Mouse (Mus musculus): Measurements from ENCODE around the gene Helz. TPM values are rescaled to one million over a fixed set of nuclear protein-coding genes. Genes with fewer than 3 reads are reported as not detected.
"Not testable (repeated sequence)": the region's sequence is repeated elsewhere in the genome, so short reads cannot be mapped to it uniquely, and the experiment has no call there.

Gene Helz
- polyA plus RNA-seq, 1 experiment from 2014 or later, result 27.4 TPM

DNA sequence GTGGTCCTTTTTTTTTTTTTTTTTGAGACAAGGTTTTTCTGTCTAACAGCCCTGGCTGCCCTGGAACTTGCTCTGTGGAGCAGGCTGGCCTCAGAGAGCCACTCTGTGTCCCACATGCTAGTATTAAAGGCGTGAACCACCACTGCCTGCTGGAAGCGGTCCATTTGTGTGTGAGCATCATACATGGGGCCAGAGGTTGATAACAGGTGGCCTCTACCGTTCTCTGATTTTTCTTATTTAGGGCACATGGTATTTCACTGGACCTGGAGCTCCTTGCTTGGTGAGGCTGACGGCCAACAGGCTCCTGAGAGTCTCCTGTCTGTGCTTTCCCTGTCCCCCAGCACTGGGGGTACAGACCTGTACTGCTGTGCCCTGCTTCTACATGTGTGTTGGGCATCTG lies 33.1 kb downstream of the Helz start:
- Histone ChIP-seq H3K9ac (ENCODE audit: low read length) (no peak overlapping the region), H3K27me3 (ENCODE audit: control insufficient read depth, insufficient read depth, low read length) (no peaks in the 10 kb centered on the region), H3K9me3 (ENCODE audit: control insufficient read depth, low read length) (no peaks in the 10 kb centered on the region), H3K4me3 (ENCODE audit: low read depth, low read length) (no peak overlapping the region), H3K4me1 (replicated peaks; ENCODE audit: control insufficient read depth, insufficient read depth, low read length) (no peaks in the 10 kb centered on the region), H3K27ac (ENCODE audit: low read depth, low read length) (no peak overlapping the region), H3K36me3 (ENCODE audit: control insufficient read depth, insufficient read depth, low read length) (peaks cover 2% of the 10 kb centered on the region; the same call in 1 of the 2 replicates), H3K4me2 (ENCODE audit: low read depth, low read length, severe bottlenecking) (no peak overlapping the region)
- ATAC-seq (replicated peaks; ENCODE audit: low FRiP score) (no peak), DNase-seq (ENCODE audit: low spot score) (no peak)
- 94% methylated on average over 4 of the region's 4 CpGs for WGBS

DNA sequence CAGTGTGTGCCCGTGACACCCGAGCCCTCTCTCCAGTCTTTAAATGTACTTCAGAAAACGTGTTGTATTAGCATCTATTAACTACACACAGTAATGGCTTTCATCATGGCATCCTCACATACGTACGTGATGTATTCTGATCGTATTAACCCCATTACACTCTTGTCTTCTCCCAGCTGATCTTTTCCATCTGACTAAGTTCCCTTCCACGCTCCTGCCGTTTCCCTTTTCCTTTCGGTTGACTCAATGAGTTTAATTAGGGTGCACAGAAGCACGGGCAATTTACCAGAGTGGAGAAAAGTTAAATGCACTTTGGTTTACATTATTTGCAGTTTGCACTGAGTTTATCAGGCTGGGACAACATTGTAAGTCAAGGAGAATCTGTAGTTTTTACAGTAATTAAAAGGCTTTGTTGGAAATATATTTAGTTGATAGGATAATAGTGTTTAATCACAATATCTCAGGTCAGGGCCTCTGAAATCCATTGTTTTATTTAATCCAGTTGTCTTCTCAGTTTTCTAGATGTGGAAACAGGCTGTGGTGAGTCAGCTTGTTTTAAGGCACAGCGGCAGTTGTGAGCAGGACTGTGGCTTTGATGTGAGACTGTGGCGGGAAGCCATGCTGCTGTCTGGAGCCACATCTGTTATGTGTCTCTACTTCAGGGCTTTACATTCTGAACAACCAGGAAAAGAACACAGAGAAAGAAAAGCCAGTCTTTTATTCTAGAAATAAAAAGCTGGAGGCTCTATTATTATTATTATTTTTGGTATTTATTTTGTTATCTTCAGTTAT lies 37.1 kb downstream of the Helz start:
- Histone ChIP-seq H3K27ac (ENCODE audit: low read depth, low read length) (no peak overlapping the region), H3K9me3 (ENCODE audit: control insufficient read depth, low read length) (no peaks in the 10 kb centered on the region), H3K27me3 (ENCODE audit: control insufficient read depth, insufficient read depth, low read length) (no peaks in the 10 kb centered on the region), H3K36me3 (ENCODE audit: control insufficient read depth, insufficient read depth, low read length) (no peaks in the 10 kb centered on the region; the same call in 1 of the 2 replicates), H3K9ac (ENCODE audit: low read length) (no peak overlapping the region), H3K4me3 (ENCODE audit: low read depth, low read length) (no peak overlapping the region), H3K4me1 (replicated peaks; ENCODE audit: control insufficient read depth, insufficient read depth, low read length) (no peaks in the 10 kb centered on the region), H3K4me2 (ENCODE audit: low read depth, low read length, severe bottlenecking) (no peak overlapping the region)
- ATAC-seq (replicated peaks; ENCODE audit: low FRiP score), result no peak
- 67% methylated on average over 12 of the region's 12 CpGs for WGBS
- DNase-seq (ENCODE audit: low spot score), result no peak

DNA sequence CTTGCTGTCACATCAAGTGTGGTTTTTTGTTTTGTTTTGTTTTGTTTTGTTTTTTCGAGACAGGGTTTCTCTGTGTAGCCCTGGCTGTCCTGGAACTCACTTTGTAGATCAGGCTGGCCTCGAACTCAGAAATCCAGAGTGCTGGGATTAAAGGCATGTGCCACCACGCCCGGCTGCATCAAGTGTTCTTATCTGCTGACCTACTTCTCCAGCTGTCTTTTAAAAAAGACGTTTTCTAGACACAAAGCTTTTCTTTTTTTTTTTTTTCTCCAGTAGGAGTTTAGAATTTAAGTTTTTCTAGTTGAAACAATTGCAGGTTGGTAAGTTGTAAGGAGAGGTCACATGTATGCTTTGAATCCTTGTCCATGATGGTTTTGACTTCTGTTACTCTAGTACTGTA lies 38.4 kb downstream of the Helz start:
- H3K9me3 ChIP-seq (ENCODE audit: control insufficient read depth, low read length); H3K4me1 ChIP-seq (replicated peaks; ENCODE audit: control insufficient read depth, insufficient read depth, low read length); ATAC-seq (replicated peaks; ENCODE audit: low FRiP score); H3K9ac ChIP-seq (ENCODE audit: low read length); H3K4me2 ChIP-seq (ENCODE audit: low read depth, low read length, severe bottlenecking); H3K27ac ChIP-seq (ENCODE audit: low read depth, low read length); DNase-seq (ENCODE audit: low spot score); H3K27me3 ChIP-seq (ENCODE audit: control insufficient read depth, insufficient read depth, low read length); H3K4me3 ChIP-seq (ENCODE audit: low read depth, low read length); H3K36me3 ChIP-seq (ENCODE audit: control insufficient read depth, insufficient read depth, low read length): not testable (repeated sequence)
- WGBS, result 93% methylated on average over 5 of the region's 5 CpGs

DNA sequence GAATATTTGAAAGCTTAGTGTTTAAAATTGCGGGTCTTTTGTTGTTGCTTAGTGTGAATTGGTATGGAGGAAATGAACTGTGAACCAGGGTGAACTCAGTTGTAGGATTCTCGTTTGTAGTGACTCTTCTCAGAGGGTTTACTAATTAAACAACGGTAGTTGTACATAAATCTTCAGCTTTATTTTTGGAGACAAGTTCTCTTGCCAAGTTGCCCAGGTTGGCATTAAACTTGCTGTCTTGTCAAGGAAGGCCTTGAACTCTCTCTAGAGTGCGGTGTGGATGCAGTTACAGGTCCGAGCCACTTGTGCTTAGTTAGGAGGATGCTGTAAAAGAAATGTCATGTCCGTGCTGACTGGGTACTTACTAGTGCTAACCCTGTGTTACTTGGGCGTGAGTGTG lies 39.4 kb downstream of the Helz start:
- H3K9me3 ChIP-seq (ENCODE audit: control insufficient read depth, low read length), result no peaks in the 10 kb centered on the region
- no peaks in the 10 kb centered on the region; the same call in 1 of the 2 replicates for H3K36me3 ChIP-seq (ENCODE audit: control insufficient read depth, insufficient read depth, low read length)
- H3K9ac ChIP-seq (ENCODE audit: low read length), result no peak overlapping the region
- no peak overlapping the region for H3K4me3 ChIP-seq (ENCODE audit: low read depth, low read length)
- no peaks in the 10 kb centered on the region for H3K27me3 ChIP-seq (ENCODE audit: control insufficient read depth, insufficient read depth, low read length)
- DNase-seq (ENCODE audit: low spot score) (no peak), ATAC-seq (replicated peaks; ENCODE audit: low FRiP score) (no peak)
- no peak overlapping the region for H3K4me2 ChIP-seq (ENCODE audit: low read depth, low read length, severe bottlenecking)
- no peaks in the 10 kb centered on the region for H3K4me1 ChIP-seq (replicated peaks; ENCODE audit: control insufficient read depth, insufficient read depth, low read length)
- no peak overlapping the region for H3K27ac ChIP-seq (ENCODE audit: low read depth, low read length)
- 91% methylated on average over 7 of the region's 7 CpGs for whole genome bisulfite sequencing

DNA sequence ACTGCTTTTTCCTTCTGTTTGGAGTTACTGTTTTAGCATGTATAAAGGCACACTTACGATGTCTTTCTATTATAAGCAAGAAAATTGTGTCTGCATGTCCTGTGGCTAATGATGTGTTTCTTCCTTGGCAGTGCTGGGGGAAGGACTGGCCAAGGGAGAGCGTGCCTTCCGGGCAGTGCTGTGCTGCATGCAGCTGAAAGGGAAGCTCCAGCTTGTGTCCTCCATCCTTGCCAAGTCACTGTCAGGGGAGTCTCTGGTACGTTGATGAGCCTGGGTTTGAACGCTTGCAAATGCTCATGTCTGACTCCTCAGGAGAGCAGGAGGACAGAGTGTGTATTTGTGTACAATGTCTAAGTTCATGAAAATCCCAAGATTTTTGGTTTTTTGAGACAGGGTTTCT lies 44.8 kb downstream of the Helz start:
- no peak for ATAC-seq (replicated peaks; ENCODE audit: low FRiP score)
- no peaks in the 10 kb centered on the region for H3K27me3 ChIP-seq (ENCODE audit: control insufficient read depth, insufficient read depth, low read length)
- H3K4me3 ChIP-seq (ENCODE audit: low read depth, low read length), result no peak overlapping the region
- H3K4me1 ChIP-seq (replicated peaks; ENCODE audit: control insufficient read depth, insufficient read depth, low read length), result no peaks in the 10 kb centered on the region
- no peak overlapping the region for H3K9ac ChIP-seq (ENCODE audit: low read length)
- no peak for DNase-seq (ENCODE audit: low spot score)
- no peaks in the 10 kb centered on the region; the same call in 1 of the 2 replicates for H3K36me3 ChIP-seq (ENCODE audit: control insufficient read depth, insufficient read depth, low read length)
- no peak overlapping the region for H3K27ac ChIP-seq (ENCODE audit: low read depth, low read length)
- no peak overlapping the region for H3K4me2 ChIP-seq (ENCODE audit: low read depth, low read length, severe bottlenecking)
- no peaks in the 10 kb centered on the region for H3K9me3 ChIP-seq (ENCODE audit: control insufficient read depth, low read length)
- 97% methylated on average over 5 of the region's 5 CpGs for WGBS

DNA sequence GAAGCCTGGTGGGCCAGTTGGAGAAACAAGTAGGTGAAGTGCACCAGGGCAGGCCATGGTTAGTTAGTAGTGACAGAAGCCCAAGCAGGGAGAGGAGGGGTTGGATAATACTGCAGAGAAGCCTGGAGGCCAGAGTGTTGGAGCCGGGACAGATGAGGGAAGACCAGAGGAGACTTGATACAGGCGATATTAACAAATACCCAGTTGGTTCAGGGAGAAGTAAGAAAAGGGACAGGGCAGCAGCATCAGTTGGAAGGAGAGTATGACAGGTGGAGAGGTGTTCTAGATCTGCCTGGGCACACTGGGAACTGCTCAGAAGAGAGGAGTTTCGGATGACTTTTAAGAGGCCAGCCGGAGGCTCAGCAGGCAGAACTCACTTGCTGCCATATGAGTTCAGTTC lies 49.7 kb downstream of the Helz start:
- DNase-seq (ENCODE audit: low spot score), result no peak
- no peak overlapping the region for H3K4me2 ChIP-seq (ENCODE audit: low read depth, low read length, severe bottlenecking)
- no peaks in the 10 kb centered on the region for H3K4me1 ChIP-seq (replicated peaks; ENCODE audit: control insufficient read depth, insufficient read depth, low read length)
- H3K27ac ChIP-seq (ENCODE audit: low read depth, low read length), result no peak overlapping the region
- H3K9ac ChIP-seq (ENCODE audit: low read length), result no peak overlapping the region
- no peaks in the 10 kb centered on the region for H3K9me3 ChIP-seq (ENCODE audit: control insufficient read depth, low read length)
- no peaks in the 10 kb centered on the region for H3K27me3 ChIP-seq (ENCODE audit: control insufficient read depth, insufficient read depth, low read length)
- WGBS, result 96% methylated on average over 4 of the region's 4 CpGs
- H3K4me3 ChIP-seq (ENCODE audit: low read depth, low read length), result no peak overlapping the region
- no peaks in the 10 kb centered on the region; the same call in 1 of the 2 replicates for H3K36me3 ChIP-seq (ENCODE audit: control insufficient read depth, insufficient read depth, low read length)
- no peak for ATAC-seq (replicated peaks; ENCODE audit: low FRiP score)

DNA sequence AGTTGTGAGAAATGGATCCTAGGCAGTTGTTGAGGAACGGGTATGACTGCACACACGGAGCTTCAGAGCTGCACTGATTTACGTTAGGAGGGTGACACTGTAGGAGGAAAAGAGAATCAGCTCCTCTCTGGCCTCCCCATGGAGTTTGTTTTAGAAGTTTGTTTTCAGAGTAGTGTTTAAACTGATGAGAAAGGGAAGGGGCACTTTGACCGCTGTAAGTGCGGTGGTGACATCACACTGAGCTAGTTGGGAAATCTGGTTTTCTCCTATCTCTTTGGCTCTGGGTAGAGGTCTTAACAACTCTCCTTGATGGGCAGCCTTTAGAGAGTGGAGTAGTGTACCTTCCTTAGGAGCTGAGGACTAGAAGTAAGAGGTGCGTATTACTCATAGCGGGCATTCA lies 58.0 kb downstream of the Helz start:
- Histone ChIP-seq H3K4me2 (ENCODE audit: low read depth, low read length, severe bottlenecking) (no peak overlapping the region), H3K9ac (ENCODE audit: low read length) (no peak overlapping the region), H3K27ac (ENCODE audit: low read depth, low read length) (no peak overlapping the region), H3K4me3 (ENCODE audit: low read depth, low read length) (no peak overlapping the region), H3K4me1 (replicated peaks; ENCODE audit: control insufficient read depth, insufficient read depth, low read length) (no peaks in the 10 kb centered on the region), H3K27me3 (ENCODE audit: control insufficient read depth, insufficient read depth, low read length) (no peaks in the 10 kb centered on the region), H3K36me3 (ENCODE audit: control insufficient read depth, insufficient read depth, low read length) (no peaks in the 10 kb centered on the region; the same call in 1 of the 2 replicates), H3K9me3 (ENCODE audit: control insufficient read depth, low read length) (no peaks in the 10 kb centered on the region)
- no peak for ATAC-seq (replicated peaks; ENCODE audit: low FRiP score)
- no peak for DNase-seq (ENCODE audit: low spot score)
- 99% methylated on average over 7 of the region's 7 CpGs for WGBS

DNA sequence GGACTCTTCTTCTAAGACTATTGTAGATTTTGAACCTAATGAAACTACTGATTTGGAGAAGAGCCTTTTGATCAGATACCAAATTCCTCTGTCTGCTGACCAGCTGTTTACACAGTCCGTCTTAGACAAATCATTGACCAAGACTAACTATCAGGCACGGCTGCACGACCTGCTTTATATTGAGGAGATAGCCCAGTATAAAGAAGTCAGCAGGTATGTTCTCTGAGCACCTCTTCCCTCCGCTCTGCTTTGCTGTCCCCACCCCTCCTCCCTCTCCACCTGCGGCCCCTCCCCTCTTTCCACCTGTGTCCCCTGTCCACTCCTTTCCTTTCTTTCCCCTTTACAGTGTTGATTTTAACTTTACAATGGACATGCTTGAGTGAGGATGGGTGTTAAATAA lies 66.2 kb downstream of the Helz start:
- Histone ChIP-seq H3K9me3 (ENCODE audit: control insufficient read depth, low read length) (no peaks in the 10 kb centered on the region), H3K9ac (ENCODE audit: low read length) (no peak overlapping the region), H3K4me1 (replicated peaks; ENCODE audit: control insufficient read depth, insufficient read depth, low read length) (no peaks in the 10 kb centered on the region), H3K4me3 (ENCODE audit: low read depth, low read length) (no peak overlapping the region), H3K36me3 (ENCODE audit: control insufficient read depth, insufficient read depth, low read length) (no peaks in the 10 kb centered on the region; the same call in 1 of the 2 replicates), H3K27ac (ENCODE audit: low read depth, low read length) (no peak overlapping the region), H3K4me2 (ENCODE audit: low read depth, low read length, severe bottlenecking) (no peak overlapping the region), H3K27me3 (ENCODE audit: control insufficient read depth, insufficient read depth, low read length) (no peaks in the 10 kb centered on the region)
- ATAC-seq (replicated peaks; ENCODE audit: low FRiP score) (no peak), DNase-seq (ENCODE audit: low spot score) (no peak)
- 95% methylated on average over 5 of the region's 5 CpGs for WGBS

DNA sequence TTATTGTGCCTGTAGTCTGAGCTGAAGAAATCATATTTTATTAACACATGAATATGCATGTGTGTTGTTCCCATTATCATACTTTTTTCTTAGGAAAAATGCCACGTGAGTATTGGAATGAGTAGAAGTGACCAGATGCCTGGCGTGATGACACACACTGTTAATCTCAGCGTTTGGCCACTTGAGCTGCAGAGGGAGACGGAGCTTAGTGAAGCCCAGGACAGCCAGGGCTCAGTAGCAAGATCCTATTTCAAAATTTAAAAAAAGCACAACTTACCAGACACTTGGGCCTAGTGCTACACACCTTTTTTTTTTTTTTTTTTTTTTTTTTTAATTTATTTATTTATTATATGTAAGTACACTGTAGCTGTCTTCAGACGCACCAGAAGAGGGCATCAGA lies 68.0 kb downstream of the Helz start:
- ATAC-seq (replicated peaks; ENCODE audit: low FRiP score) (no peak), DNase-seq (ENCODE audit: low spot score) (no peak)
- Histone ChIP-seq H3K36me3 (ENCODE audit: control insufficient read depth, insufficient read depth, low read length) (peaks cover under 1% of the 10 kb centered on the region; the same call in 1 of the 2 replicates), H3K4me2 (ENCODE audit: low read depth, low read length, severe bottlenecking) (no peak overlapping the region), H3K9me3 (ENCODE audit: control insufficient read depth, low read length) (no peaks in the 10 kb centered on the region), H3K27ac (ENCODE audit: low read depth, low read length) (no peak overlapping the region), H3K4me1 (replicated peaks; ENCODE audit: control insufficient read depth, insufficient read depth, low read length) (no peaks in the 10 kb centered on the region), H3K4me3 (ENCODE audit: low read depth, low read length) (no peak overlapping the region), H3K27me3 (ENCODE audit: control insufficient read depth, insufficient read depth, low read length) (no peaks in the 10 kb centered on the region), H3K9ac (ENCODE audit: low read length) (no peak overlapping the region)
- WGBS, result 95% methylated on average over 4 of the region's 5 CpGs

Measured in forebrain, embryonic 11.5 days (tissue).